Mouse (Mus musculus) lung, embryonic 16.5 days (tissue): ENCODE data around the gene Med16. TPM values are rescaled to one million over a fixed set of nuclear protein-coding genes. Genes with fewer than 3 reads are reported as not detected.
A peak's percentile ranks its signal among the peaks of the same experiment; 100 is the strongest.

Experiments used
- ATAC-seq: fragments of 200-750 bp; cut with Nextera tagmentation; 2 replicates; pipeline ENCODE4 v1.8.0; 2017; ENCODE audit warnings: low read depth, mild to moderate bottlenecking, moderate library complexity
- H3K27ac ChIP-seq: fragments of 300-500 bp; sonication (generic); 2 replicates; pipeline ENCODE4 v1.5.1; 2014; ENCODE audit warnings: mild to moderate bottlenecking, control low read depth, low read length
- H3K27me3 ChIP-seq: fragments of 300-500 bp; sonication (generic); 2 replicates; pipeline ENCODE4 v1.6.1; 2014; ENCODE audit warnings: low read depth, low read length, mixed read lengths; ENCODE audit not compliant: control insufficient read depth, insufficient read depth
- H3K36me3 ChIP-seq: fragments of 300-500 bp; sonication (generic); 2 replicates; pipeline ENCODE4 v1.6.1; 2014; ENCODE audit warnings: low read length; ENCODE audit not compliant: control insufficient read depth, insufficient read depth
- H3K4me1 ChIP-seq: fragments of 300-500 bp; sonication (generic); replicated peaks from 2 replicates; pipeline ENCODE4 v1.6.1; 2014; ENCODE audit warnings: low read length, mixed read lengths; ENCODE audit not compliant: control insufficient read depth, insufficient read depth
- H3K4me2 ChIP-seq: fragments of 300-500 bp; sonication (generic); 2 replicates; pipeline ENCODE4 v1.6.1; 2014; ENCODE audit warnings: low read depth, low read length, control low read depth
- H3K4me3 ChIP-seq: fragments of 300-500 bp; sonication (generic); 2 replicates; pipeline ENCODE4 v1.5.1; 2014; ENCODE audit warnings: mild to moderate bottlenecking, low read length, control low read depth
- H3K9ac ChIP-seq: fragments of 300-500 bp; sonication (generic); 2 replicates; pipeline ENCODE4 v1.6.1; 2014; ENCODE audit warnings: low read length, control low read depth
- H3K9me3 ChIP-seq: fragments of 300-500 bp; sonication (generic); 2 replicates; pipeline ENCODE4 v1.6.1; 2016; ENCODE audit warnings: low read length; ENCODE audit not compliant: control insufficient read depth
- WGBS: fragments of 180-500 bp; shearing (Covaris S2); extraction: QIAGEN DNeasy Blood & Tissue Kit; methylation state at CpG from one replicate; pipeline ENCODE4 v1.1.7; 2014; 5-methylcytosine and 5-hydroxymethylcytosine counted together
- polyA plus RNA-seq: library from polyadenylated mRNA; unstranded; fragments of >200 nt; fragmentation: Nextera tagmentation; extraction: Ambion mirVana; gene quantifications from 2 replicates; pipeline ENCODE4 v1.2.1, GENCODE M21; 2015

Gene Med16
- 48.3 and 51.2 TPM in 2 replicates for polyA plus RNA-seq

GRCm38 (mm10) chr10:79908167-79909091 lies at the start of gene Med16:
Med16 (minus strand) TSS chr10:79908923.
- H3K4me3 ChIP-seq, result peak within 1 kb of the TSS; percentile 85
- peak within 1 kb of the TSS; percentile 97 for H3K9ac ChIP-seq
- 2% methylated on average over 52 of the region's 52 CpGs for WGBS
- no peaks in the 10 kb centered on the region for H3K9me3 ChIP-seq
- peaks cover 5% of the 10 kb centered on the region; the same call in 1 of the 2 replicates for H3K4me1 ChIP-seq
- peaks cover 41% of the 10 kb centered on the region for H3K36me3 ChIP-seq
- peak within 1 kb of the TSS; percentile 97 for H3K27ac ChIP-seq
- H3K27me3 ChIP-seq, result no peaks in the 10 kb centered on the region
- peak within 1 kb of the TSS; percentile 58 for H3K4me2 ChIP-seq
- peak; percentile 98 for ATAC-seq

- H3K9ac ChIP-seq, result no peak overlapping the region
- H3K4me3 ChIP-seq, result no peak overlapping the region
- peaks cover 16% of the 10 kb centered on the region for H3K4me1 ChIP-seq
- no peak for ATAC-seq
- no peaks in the 10 kb centered on the region for H3K27me3 ChIP-seq
- H3K36me3 ChIP-seq, result peaks cover 6% of the 10 kb centered on the region; the same call in 1 of the 2 replicates
- 13% methylated on average over 21 of the region's 21 CpGs for WGBS
- no peaks in the 10 kb centered on the region for H3K9me3 ChIP-seq
- no peak overlapping the region for H3K27ac ChIP-seq
- peak overlapping the region; percentile 39 for H3K4me2 ChIP-seq
Measured at GRCm38 (mm10) chr10:79958140-79958816, 49.6 kb upstream of the Med16 start.

DNA sequence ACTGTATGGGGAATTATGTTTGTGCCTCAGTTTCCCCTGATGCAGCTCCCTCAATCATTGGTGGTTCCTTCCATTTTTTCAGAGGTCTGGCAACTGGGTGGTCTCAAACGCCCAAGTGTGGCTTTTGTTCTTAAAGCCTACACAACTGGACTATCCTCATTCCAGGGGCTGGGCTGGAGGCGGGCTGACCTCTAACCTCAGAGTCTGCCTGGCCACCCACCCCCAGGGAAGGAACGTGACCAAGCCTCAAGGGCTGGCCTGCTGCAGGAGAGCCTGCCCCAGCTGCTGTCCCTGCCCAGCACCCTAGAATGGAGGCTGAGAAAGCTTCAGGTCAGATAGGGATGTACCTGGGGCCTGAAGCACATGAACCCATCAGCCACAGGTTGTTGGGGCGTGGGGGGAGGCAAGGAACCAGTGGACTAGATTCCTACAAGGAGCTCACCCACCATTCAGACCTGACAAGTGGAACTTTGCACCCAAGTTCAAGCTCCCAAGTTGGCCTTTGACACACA lies 48.0 kb upstream of the Med16 start:
- Histone ChIP-seq H3K9me3 (no peaks in the 10 kb centered on the region), H3K9ac (peak overlapping the region; percentile 15; the same call in 1 of the 2 replicates), H3K4me3 (no peak overlapping the region), H3K4me2 (no peak overlapping the region), H3K4me1 (peaks cover 16% of the 10 kb centered on the region), H3K27ac (no peak overlapping the region), H3K27me3 (no peaks in the 10 kb centered on the region), H3K36me3 (peaks cover 1% of the 10 kb centered on the region)
- 16% methylated on average over 4 of the region's 4 CpGs for WGBS
- no peak for ATAC-seq

DNA sequence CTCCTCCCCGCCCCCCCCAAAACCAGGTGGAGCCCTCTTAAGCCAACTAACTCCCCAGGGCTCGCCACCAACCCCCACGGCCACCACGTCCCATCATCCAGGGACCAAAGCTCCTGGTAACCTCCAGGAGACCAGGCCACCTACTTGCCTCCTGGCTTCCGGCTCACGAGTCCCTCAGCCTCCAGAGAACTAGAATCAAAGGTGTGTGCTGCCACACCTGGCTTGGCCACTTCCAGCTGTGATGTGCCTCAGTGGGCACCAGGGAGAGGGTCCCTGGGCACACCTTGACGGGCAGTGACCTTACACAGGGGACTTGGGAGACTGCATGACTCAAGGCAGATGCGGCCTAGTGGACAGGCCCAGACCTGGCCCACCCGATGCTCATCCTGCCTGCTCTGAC lies 47.0 kb upstream of the Med16 start:
- Histone ChIP-seq H3K9me3 (no peaks in the 10 kb centered on the region), H3K27ac (no peak overlapping the region), H3K4me2 (no peak overlapping the region), H3K27me3 (no peaks in the 10 kb centered on the region), H3K4me3 (no peak overlapping the region), H3K9ac (no peak overlapping the region), H3K36me3 (peaks cover 11% of the 10 kb centered on the region), H3K4me1 (peaks cover 8% of the 10 kb centered on the region)
- no peak for ATAC-seq
- 61% methylated on average over 9 of the region's 9 CpGs for WGBS

DNA sequence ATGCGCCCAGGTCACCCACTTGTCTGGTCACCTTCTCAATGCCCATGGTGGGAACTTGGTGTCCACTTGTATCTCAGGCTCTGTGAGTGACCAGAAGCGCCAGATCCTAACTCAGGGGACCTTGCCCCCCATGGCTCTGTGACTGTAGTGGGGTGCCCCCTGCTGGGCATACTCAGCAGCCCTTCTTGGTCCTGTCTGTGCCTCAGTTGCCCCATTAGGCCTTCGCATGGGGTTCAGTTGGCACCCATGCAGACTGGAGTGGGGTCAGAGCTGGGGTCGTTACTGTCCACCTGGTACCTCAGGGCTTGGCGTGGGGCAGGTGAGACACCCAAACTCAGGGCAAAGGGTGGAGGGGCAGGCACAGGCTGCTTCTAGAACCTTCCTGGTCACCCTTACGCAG lies 45.2 kb upstream of the Med16 start:
- ATAC-seq, result peak; percentile 29; the same call in 1 of the 2 replicates
- 78% methylated on average over 6 of the region's 6 CpGs for WGBS

GRCm38 (mm10) chr10:79950661-79951060 lies 41.9 kb upstream of the Med16 start:
- 80% methylated on average over 18 of the region's 18 CpGs for WGBS
- H3K27ac ChIP-seq, result no peak overlapping the region
- ATAC-seq, result no peak
- no peak overlapping the region for H3K4me3 ChIP-seq
- H3K4me2 ChIP-seq, result no peak overlapping the region
- no peaks in the 10 kb centered on the region for H3K9me3 ChIP-seq
- H3K4me1 ChIP-seq, result peaks cover 14% of the 10 kb centered on the region
- no peaks in the 10 kb centered on the region for H3K27me3 ChIP-seq
- H3K9ac ChIP-seq, result no peak overlapping the region
- H3K36me3 ChIP-seq, result peaks cover 18% of the 10 kb centered on the region

More for the DNA sequence above, 45.2 kb upstream of the Med16 start:
- Histone ChIP-seq H3K27me3 (no peaks in the 10 kb centered on the region), H3K9me3 (no peaks in the 10 kb centered on the region), H3K9ac (no peak overlapping the region), H3K4me1 (peaks cover 6% of the 10 kb centered on the region), H3K4me2 (no peak overlapping the region), H3K36me3 (peaks cover 18% of the 10 kb centered on the region), H3K27ac (no peak overlapping the region), H3K4me3 (no peak overlapping the region)

DNA sequence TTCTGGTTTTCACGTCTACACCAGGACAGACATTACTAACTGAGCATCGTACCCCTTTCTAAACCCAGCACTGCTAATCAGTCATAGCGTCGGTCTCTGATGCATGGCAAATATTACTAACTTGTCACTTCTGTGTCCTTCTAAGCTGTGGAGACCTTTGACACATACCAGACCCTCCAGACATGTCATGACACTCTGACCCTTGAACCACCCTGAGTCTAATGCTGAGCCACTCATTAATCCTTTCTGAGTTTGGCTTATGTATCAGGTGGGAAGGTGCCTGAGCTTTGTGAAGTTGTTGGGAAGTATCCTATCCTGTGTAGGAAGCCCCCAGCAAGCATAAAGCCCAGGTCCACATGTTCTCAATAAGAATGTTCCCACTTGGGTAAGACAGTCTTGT lies 41.1 kb upstream of the Med16 start:
- no peak overlapping the region for H3K9ac ChIP-seq
- no peak for ATAC-seq
- H3K4me2 ChIP-seq, result no peak overlapping the region
- H3K4me1 ChIP-seq, result peaks cover 21% of the 10 kb centered on the region
- H3K36me3 ChIP-seq, result peaks cover 18% of the 10 kb centered on the region
- WGBS, result 84% methylated on average over 4 of the region's 4 CpGs
- no peak overlapping the region for H3K4me3 ChIP-seq
- H3K27ac ChIP-seq, result no peak overlapping the region
- no peaks in the 10 kb centered on the region for H3K27me3 ChIP-seq
- H3K9me3 ChIP-seq, result no peaks in the 10 kb centered on the region

DNA sequence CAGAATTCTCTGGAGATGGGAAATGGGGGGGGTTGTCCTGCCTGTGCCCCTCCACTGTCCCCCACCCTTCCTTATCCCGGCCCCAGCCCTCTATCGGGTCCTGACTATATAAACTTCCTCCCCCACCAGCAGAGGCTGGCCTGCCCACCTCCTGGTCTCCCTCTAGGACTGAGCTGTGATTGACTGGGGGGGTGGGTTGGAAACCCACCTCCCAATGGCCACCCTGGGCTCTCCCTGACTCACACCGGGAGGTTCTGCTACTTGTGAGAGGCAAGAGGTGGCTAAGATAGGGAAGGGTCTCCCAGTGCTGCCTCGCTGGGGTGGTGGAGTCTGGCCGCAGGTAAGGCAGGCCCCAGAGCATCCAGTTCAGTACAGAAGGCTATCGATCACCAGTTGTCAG lies 38.8 kb upstream of the Med16 start:
- Histone ChIP-seq H3K36me3 (peaks cover 18% of the 10 kb centered on the region), H3K4me2 (no peak overlapping the region), H3K9me3 (no peaks in the 10 kb centered on the region), H3K4me3 (no peak overlapping the region), H3K9ac (no peak overlapping the region), H3K4me1 (peaks cover 31% of the 10 kb centered on the region), H3K27me3 (no peaks in the 10 kb centered on the region), H3K27ac (no peak overlapping the region)
- 60% methylated on average over 6 of the region's 6 CpGs for WGBS
- no peak for ATAC-seq
